In the genomic region with DNA sequence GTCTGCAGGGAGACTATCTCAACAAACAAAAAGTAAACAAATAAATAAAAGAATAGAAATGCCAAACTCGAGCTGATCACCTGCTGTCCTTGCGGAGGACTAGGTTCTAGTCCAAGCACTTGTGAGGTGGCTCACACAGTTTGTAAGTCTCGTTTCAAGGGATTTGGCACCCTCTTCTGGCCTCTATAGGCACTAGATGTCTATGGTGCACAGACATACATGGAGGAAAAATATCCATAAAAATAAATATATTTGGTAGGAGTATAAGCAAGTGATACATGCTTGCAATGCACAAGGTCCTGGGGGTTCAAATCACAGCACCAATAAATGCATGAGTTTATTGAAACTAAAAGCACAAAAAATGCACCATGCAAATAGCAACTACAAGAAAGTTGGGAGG, we compare ENCODE assay signal across 8 mouse cellular contexts. TPM values are rescaled to one million over a fixed set of nuclear protein-coding genes. Genes with fewer than 3 reads are reported as not detected.
A peak's percentile ranks its signal among the peaks of the same experiment; 100 is the strongest.
DNase-seq lines count a peak whose midpoint lies in the region; ATAC-seq and TF ChIP-seq lines count a peak whose summit lies in the region.

No protein-coding gene starts in this region.

- CTCF ChIA-PET in Patski (lab: Charles Lee) = interaction anchor here (0.8 to 2.1 kb wide), 4 partner anchors 14 to 66 kb away, joined by 3 to 13 read pairs (median 4); no protein-coding TSS in a partner anchor

- H3K4me3 ChIP-seq in kidney, adult 2 months (ENCODE audit: insufficient read depth, low read depth, low read length) = no peak overlapping the region
- H3K4me3 ChIP-seq in kidney, embryonic 15.5 days (replicated peaks) = no peak overlapping the region
- no peak overlapping the region for H3K4me3 ChIP-seq in E14TG2a.4 (replicated peaks; ENCODE audit: low read length)
- no peak overlapping the region for H3K4me3 ChIP-seq in midbrain, embryonic 13.5 days (replicated peaks)

- no peaks in the 10 kb centered on the region for H3K4me1 ChIP-seq in kidney, adult 2 months (ENCODE audit: control insufficient read depth, insufficient read depth, low read length)
- no peaks in the 10 kb centered on the region for H3K4me1 ChIP-seq in kidney, embryonic 15.5 days
- H3K4me1 ChIP-seq in E14TG2a.4 (replicated peaks; ENCODE audit: low read depth, low read length) = peaks cover 10% of the 10 kb centered on the region
- H3K4me1 ChIP-seq in midbrain, embryonic 13.5 days (replicated peaks) = no peaks in the 10 kb centered on the region

- no peaks in the 10 kb centered on the region for H3K9me3 ChIP-seq in kidney, embryonic 15.5 days (replicated peaks)
- no peaks in the 10 kb centered on the region for H3K9me3 ChIP-seq in E14TG2a.4 (ENCODE audit: low read length)
- no peaks in the 10 kb centered on the region for H3K9me3 ChIP-seq in midbrain, embryonic 13.5 days

- H3K27me3 ChIP-seq in kidney, adult 2 months (replicated peaks; ENCODE audit: control insufficient read depth, insufficient read depth, low read length) = no peaks in the 10 kb centered on the region
- H3K27me3 ChIP-seq in kidney, embryonic 15.5 days = no peaks in the 10 kb centered on the region
- H3K27me3 ChIP-seq in E14TG2a.4 (ENCODE audit: insufficient read depth, low read length) (no peaks in the 10 kb centered on the region), Patski (no peaks in the 10 kb centered on the region)
- H3K27me3 ChIP-seq in midbrain, embryonic 13.5 days = no peaks in the 10 kb centered on the region

- no peak overlapping the region for H3K27ac ChIP-seq in kidney, adult 2 months (ENCODE audit: insufficient read depth, low read depth, low read length)
- H3K27ac ChIP-seq in kidney, embryonic 15.5 days = no peak overlapping the region
- H3K27ac ChIP-seq in midbrain, embryonic 13.5 days = no peak overlapping the region

- TF ChIP-seq CTCF in kidney, adult 2 months (conservative IDR thresholded peaks at IDR 0.05; ENCODE audit: insufficient read depth, insufficient read length, low read depth, low read length) = peak; percentile 48
- TF ChIP-seq CTCF in E14TG2a.4 (conservative IDR thresholded peaks at IDR 0.05; ENCODE audit: low read length) = peak; percentile 32
- TF ChIP-seq CTCF in Patski (IDR thresholded peaks at IDR 0.05) = peak; percentile 73

- no peaks in the 10 kb centered on the region for H3K36me3 ChIP-seq in kidney, adult 2 months (ENCODE audit: control insufficient read depth, insufficient read depth, low read length)
- peaks cover 9% of the 10 kb centered on the region; the same call in 1 of the 2 replicates for H3K36me3 ChIP-seq in kidney, embryonic 15.5 days
- peaks cover 4% of the 10 kb centered on the region; the same call in 1 of the 2 replicates for H3K36me3 ChIP-seq in E14TG2a.4 (ENCODE audit: insufficient read depth, low read length)
- peaks cover 12% of the 10 kb centered on the region; the same call in 1 of the 2 replicates for H3K36me3 ChIP-seq in midbrain, embryonic 13.5 days

- in situ Hi-C loops in Patski (cut with MboI; ENCODE audit: low pct_unique_long_range_greater_than_20kb) = loop anchor here (5.0 kb wide), 1 partner anchor 68 kb away; no protein-coding TSS in a partner anchor

- peak; percentile 48 for DNase-seq in kidney, adult 2 months
- DNase-seq in Patski (ENCODE audit: low read depth, low spot score) = no peak
- DNase-seq in kidney, postnatal 14 days = peak; percentile 16
- no peak for DNase-seq in spleen, adult 12 weeks (ENCODE audit: low spot score)
- no peak for DNase-seq in right cerebral cortex, postnatal 4 days

- H3K4me2 ChIP-seq in kidney, embryonic 15.5 days = no peak overlapping the region
- H3K4me2 ChIP-seq in midbrain, embryonic 13.5 days (replicated peaks) = no peak overlapping the region

- ATAC-seq in kidney, embryonic 15.5 days (replicated peaks; ENCODE audit: low FRiP score) = no peak
- no peak for ATAC-seq in Patski
- ATAC-seq in midbrain, embryonic 13.5 days = no peak

- no peak for TF ChIP-seq POLR2A in kidney, adult 2 months (IDR thresholded peaks at IDR 0.05; ENCODE audit: low read depth, low read length)

- H3K9ac ChIP-seq in kidney, embryonic 15.5 days = no peak overlapping the region
- no peak overlapping the region for H3K9ac ChIP-seq in midbrain, embryonic 13.5 days (replicated peaks)

- 69% methylated on average over 3 of the region's 3 CpGs for WGBS in kidney, adult 2 months
- WGBS in kidney, embryonic 15.5 days = 61% methylated on average over 3 of the region's 3 CpGs
- WGBS in midbrain, embryonic 13.5 days = 64% methylated on average over 3 of the region's 3 CpGs

- POLR2A ChIA-PET in Patski (lab: Charles Lee) = no interaction called here

RNA-seq across cellular contexts. Expression of gene Depdc7, which starts 7.9 kb away (rescaled TPM):
- polyA plus RNA-seq in kidney, adult 2 months (2012; rRNA removed) = 15.7 and 16.0 TPM in 2 replicates
- 22.8 and 24.6 TPM in 2 replicates for polyA plus RNA-seq in kidney, embryonic 15.5 days (2015; fragmentation: Nextera tagmentation; extraction: Ambion mirVana)
- polyA plus RNA-seq in Patski (2021) = 19.8 TPM
- polyA plus RNA-seq in midbrain, embryonic 13.5 days (2015; fragmentation: Nextera tagmentation; extraction: Ambion mirVana) = 1.7 and 1.9 TPM in 2 replicates

RNA-seq across cellular contexts. Expression of gene Pin1rt1, which starts 34.4 kb away (rescaled TPM):
- not detected in 2 replicates for polyA plus RNA-seq in kidney, adult 2 months (2012; rRNA removed)
- not detected in 2 replicates for polyA plus RNA-seq in kidney, embryonic 15.5 days (2015; fragmentation: Nextera tagmentation; extraction: Ambion mirVana)
- 0.06 TPM for polyA plus RNA-seq in Patski (2021)
- polyA plus RNA-seq in midbrain, embryonic 13.5 days (2015; fragmentation: Nextera tagmentation; extraction: Ambion mirVana) = 0.17 TPM in 1 of 2 replicates, not detected in the other

RNA-seq across cellular contexts. Expression of gene Tcp11l1, which starts 38.6 kb away (rescaled TPM):
- polyA plus RNA-seq in kidney, adult 2 months (2012; rRNA removed) = 7.0 and 8.6 TPM in 2 replicates
- polyA plus RNA-seq in kidney, embryonic 15.5 days (2015; fragmentation: Nextera tagmentation; extraction: Ambion mirVana) = 40.6 and 43.3 TPM in 2 replicates
- 26.0 TPM for polyA plus RNA-seq in Patski (2021)
- polyA plus RNA-seq in midbrain, embryonic 13.5 days (2015; fragmentation: Nextera tagmentation; extraction: Ambion mirVana) = 74.4 and 75.8 TPM in 2 replicates

Comparison
In these comparisons a context has a peak if more than half of its experiments do, and no peak if none do; other contexts are left out.
1. DNase-seq: peak in kidney, adult 2 months (single experiment) and kidney, postnatal 14 days (single experiment); none in Patski (single experiment), spleen, adult 12 weeks (single experiment) and right cerebral cortex, postnatal 4 days (single experiment).
2. Peak in every context shown above with its lines, with median percentiles within 50 percentile points of each other: CTCF ChIP-seq.